In the genomic region with DNA sequence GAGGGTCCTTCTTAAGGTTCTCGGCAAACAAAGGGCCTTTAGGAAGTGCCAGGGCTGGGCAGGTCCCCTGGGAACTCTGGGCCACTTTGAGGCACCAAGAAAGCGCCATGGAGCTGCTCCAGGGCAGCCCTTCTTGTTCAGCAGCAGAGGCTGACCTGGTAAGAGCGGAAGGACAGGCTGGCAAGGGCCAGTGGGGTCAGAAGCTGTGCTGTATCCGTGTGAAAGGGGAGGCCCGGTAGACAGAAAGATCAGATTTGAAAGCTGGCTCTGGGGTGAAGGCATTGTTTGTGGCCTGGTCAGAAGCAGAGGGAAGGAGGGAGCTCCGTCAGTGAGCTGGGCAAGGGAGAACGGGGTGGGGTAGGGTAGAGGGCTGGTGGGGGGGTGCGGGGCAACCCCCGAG, we compare ENCODE assay signal across 24 mouse cellular contexts. TPM values are rescaled to one million over a fixed set of nuclear protein-coding genes. Genes with fewer than 3 reads are reported as not detected.
A peak's percentile ranks its signal among the peaks of the same experiment; 100 is the strongest.
DNase-seq lines count a peak whose midpoint lies in the region; ATAC-seq and TF ChIP-seq lines count a peak whose summit lies in the region.
"Had no signal": no experiment of that assay in that cellular context is flagged by ENCODE, and none has a peak within 500 bp of the region (broad histone marks: within the 10 kb centered on the region; RNA-seq: fewer than 3 reads in every experiment).

No protein-coding gene starts in this region.

- H3K9me3 ChIP-seq in intestine, embryonic 14.5 days (ENCODE audit: control insufficient read depth, low read length) = no peaks in the 10 kb centered on the region
- no peaks in the 10 kb centered on the region for H3K9me3 ChIP-seq in intestine, postnatal 0 days (ENCODE audit: control insufficient read depth)
- H3K9me3 ChIP-seq in midbrain, embryonic 11.5 days (ENCODE audit: control insufficient read depth, low read length) = no peaks in the 10 kb centered on the region
- no peaks in the 10 kb centered on the region for H3K9me3 ChIP-seq in midbrain, embryonic 15.5 days
- no peaks in the 10 kb centered on the region for H3K9me3 ChIP-seq in embryonic facial prominence, embryonic 14.5 days (ENCODE audit: control insufficient read depth, low read length)
- no peaks in the 10 kb centered on the region for H3K9me3 ChIP-seq in liver, embryonic 15.5 days (replicated peaks)
- H3K9me3 ChIP-seq: embryonic facial prominence, embryonic 12.5 days; intestine, embryonic 15.5 days had no signal

- no peak overlapping the region for H3K27ac ChIP-seq in intestine, embryonic 14.5 days (ENCODE audit: low read depth)
- H3K27ac ChIP-seq in intestine, postnatal 0 days (ENCODE audit: low read depth, low read length) = no peak overlapping the region
- no peak overlapping the region for H3K27ac ChIP-seq in midbrain, embryonic 11.5 days (ENCODE audit: low read depth, low read length)
- H3K27ac ChIP-seq in midbrain, embryonic 15.5 days = no peak overlapping the region
- peak overlapping the region; percentile 50; the same call in 1 of the 2 replicates for H3K27ac ChIP-seq in embryonic facial prominence, embryonic 14.5 days (replicated peaks; ENCODE audit: low read depth, low read length)
- 0 out of 2 replicates have a peak overlapping the region, but pooled peaks have one; percentile 24 for H3K27ac ChIP-seq in liver, embryonic 15.5 days (replicated peaks)
- H3K27ac ChIP-seq: embryonic facial prominence, embryonic 12.5 days; intestine, embryonic 15.5 days; layer of hippocampus, adult 2 months had no signal

- peaks cover 24% of the 10 kb centered on the region for H3K4me1 ChIP-seq in intestine, embryonic 14.5 days (replicated peaks; ENCODE audit: control insufficient read depth, insufficient read depth, low read length)
- peaks cover 3% of the 10 kb centered on the region; the same call in 1 of the 2 replicates for H3K4me1 ChIP-seq in intestine, postnatal 0 days (replicated peaks; ENCODE audit: control insufficient read depth, insufficient read depth, low read length)
- peaks cover 13% of the 10 kb centered on the region for H3K4me1 ChIP-seq in midbrain, embryonic 11.5 days (ENCODE audit: control insufficient read depth, insufficient read depth, low read length)
- peaks cover 13% of the 10 kb centered on the region for H3K4me1 ChIP-seq in midbrain, embryonic 15.5 days
- H3K4me1 ChIP-seq in embryonic facial prominence, embryonic 14.5 days (ENCODE audit: control insufficient read depth, insufficient read depth, low read length) = peaks cover 22% of the 10 kb centered on the region
- peaks cover 60% of the 10 kb centered on the region for H3K4me1 ChIP-seq in liver, embryonic 15.5 days (replicated peaks)

- peak; percentile 53 for DNase-seq in intestine, embryonic 14.5 days (ENCODE audit: low spot score)
- DNase-seq in midbrain, embryonic 11.5 days (ENCODE audit: low spot score, missing footprints) = peak; percentile 85
- DNase-seq in embryonic facial prominence, embryonic 14.5 days (ENCODE audit: low spot score) = no peak
- DNase-seq in adrenal gland, postnatal 4 days (ENCODE audit: low spot score in 2 of 2) = no peak
- no peak for DNase-seq in natural killer cell, adult 2 months (ENCODE audit: low spot score in 2 of 2)
- DNase-seq: adrenal gland, adult 8-10 months; cerebellum, adult 18-20 months; cerebellum, postnatal 36 days; lung, postnatal 14 days; retina, postnatal 1 day; right cerebral cortex, postnatal 4 days; thymus, postnatal 4 days had no signal

- H3K9ac ChIP-seq in intestine, embryonic 14.5 days (ENCODE audit: low read length) = no peak overlapping the region
- no peak overlapping the region for H3K9ac ChIP-seq in intestine, postnatal 0 days (ENCODE audit: low read depth, low read length)
- H3K9ac ChIP-seq in midbrain, embryonic 11.5 days (ENCODE audit: low read length) = no peak overlapping the region
- H3K9ac ChIP-seq in midbrain, embryonic 15.5 days = no peak overlapping the region
- H3K9ac ChIP-seq in embryonic facial prominence, embryonic 14.5 days (ENCODE audit: low read depth, low read length) = no peak overlapping the region
- no peak overlapping the region for H3K9ac ChIP-seq in liver, embryonic 15.5 days
- H3K9ac ChIP-seq: embryonic facial prominence, embryonic 12.5 days; intestine, embryonic 15.5 days had no signal

- no peak for TF ChIP-seq CTCF in intestine, postnatal 0 days (IDR thresholded peaks at IDR 0.05; ENCODE audit: low read depth)

- no peak overlapping the region for H3K4me3 ChIP-seq in intestine, embryonic 14.5 days (ENCODE audit: low read depth, low read length)
- H3K4me3 ChIP-seq in intestine, postnatal 0 days (ENCODE audit: low read depth, low read length) = no peak overlapping the region
- H3K4me3 ChIP-seq in midbrain, embryonic 11.5 days (ENCODE audit: low read depth, low read length) = no peak overlapping the region
- no peak overlapping the region for H3K4me3 ChIP-seq in midbrain, embryonic 15.5 days
- H3K4me3 ChIP-seq in embryonic facial prominence, embryonic 14.5 days (ENCODE audit: low read depth, low read length) = no peak overlapping the region
- H3K4me3 ChIP-seq in liver, embryonic 15.5 days (replicated peaks) = no peak overlapping the region
- H3K4me3 ChIP-seq: embryonic facial prominence, embryonic 12.5 days; intestine, embryonic 15.5 days; layer of hippocampus, adult 2 months had no signal

- WGBS in intestine, embryonic 14.5 days = 33% methylated on average over 9 of the region's 9 CpGs
- WGBS in intestine, postnatal 0 days = 49% methylated on average over 9 of the region's 9 CpGs
- WGBS in midbrain, embryonic 11.5 days = 9% methylated on average over 9 of the region's 9 CpGs
- 10% methylated on average over 9 of the region's 9 CpGs for WGBS in midbrain, embryonic 15.5 days
- 28% methylated on average over 9 of the region's 9 CpGs for WGBS in embryonic facial prominence, embryonic 14.5 days
- 74% methylated on average over 9 of the region's 9 CpGs for WGBS in liver, embryonic 15.5 days (ENCODE audit: insufficient replicate concordance)

- H3K27me3 ChIP-seq in intestine, embryonic 14.5 days (replicated peaks; ENCODE audit: control insufficient read depth, insufficient read depth, low read length) = peaks cover 86% of the 10 kb centered on the region
- H3K27me3 ChIP-seq in intestine, postnatal 0 days (replicated peaks; ENCODE audit: control insufficient read depth, insufficient read depth, low read length) = peaks cover 83% of the 10 kb centered on the region
- peaks cover 91% of the 10 kb centered on the region for H3K27me3 ChIP-seq in midbrain, embryonic 11.5 days (ENCODE audit: control insufficient read depth, insufficient read depth, low read length)
- H3K27me3 ChIP-seq in midbrain, embryonic 15.5 days (replicated peaks) = peaks cover 94% of the 10 kb centered on the region
- peaks cover 86% of the 10 kb centered on the region for H3K27me3 ChIP-seq in embryonic facial prominence, embryonic 14.5 days (replicated peaks; ENCODE audit: control insufficient read depth, insufficient read depth, low read length)
- H3K27me3 ChIP-seq in liver, embryonic 15.5 days = peaks cover 13% of the 10 kb centered on the region

- no peak overlapping the region for H3K4me2 ChIP-seq in intestine, embryonic 14.5 days (ENCODE audit: low read length)
- no peak overlapping the region for H3K4me2 ChIP-seq in intestine, postnatal 0 days (replicated peaks; ENCODE audit: low read depth)
- H3K4me2 ChIP-seq in midbrain, embryonic 11.5 days = no peak overlapping the region
- H3K4me2 ChIP-seq in midbrain, embryonic 15.5 days = no peak overlapping the region
- no peak overlapping the region for H3K4me2 ChIP-seq in embryonic facial prominence, embryonic 14.5 days (ENCODE audit: low read depth, low read length)
- H3K4me2 ChIP-seq in liver, embryonic 15.5 days = no peak overlapping the region; the same call in 1 of the 2 replicates
- H3K4me2 ChIP-seq: embryonic facial prominence, embryonic 12.5 days; intestine, embryonic 15.5 days had no signal

- ATAC-seq in intestine, embryonic 14.5 days (replicated peaks; ENCODE audit: low FRiP score, low TSS enrichment, low read depth) = no peak
- ATAC-seq in intestine, postnatal 0 days = no peak
- no peak for ATAC-seq in midbrain, embryonic 11.5 days (ENCODE audit: low FRiP score)
- no peak for ATAC-seq in midbrain, embryonic 15.5 days (replicated peaks)
- ATAC-seq in embryonic facial prominence, embryonic 14.5 days (ENCODE audit: low read depth) = no peak
- ATAC-seq in liver, embryonic 15.5 days (ENCODE audit: insufficient read depth) = no peak
- ATAC-seq: intestine, embryonic 15.5 days had no signal

- no peaks in the 10 kb centered on the region for H3K36me3 ChIP-seq in intestine, embryonic 14.5 days (ENCODE audit: control insufficient read depth, insufficient read depth, low read length)
- no peaks in the 10 kb centered on the region; the same call in 1 of the 2 replicates for H3K36me3 ChIP-seq in intestine, postnatal 0 days (ENCODE audit: control insufficient read depth, insufficient read depth)
- H3K36me3 ChIP-seq in midbrain, embryonic 11.5 days (ENCODE audit: control insufficient read depth, insufficient read depth, low read length) = no peaks in the 10 kb centered on the region
- H3K36me3 ChIP-seq in midbrain, embryonic 15.5 days (replicated peaks) = no peaks in the 10 kb centered on the region
- H3K36me3 ChIP-seq in embryonic facial prominence, embryonic 14.5 days (ENCODE audit: control insufficient read depth, insufficient read depth, low read length) = no peaks in the 10 kb centered on the region
- peaks cover 84% of the 10 kb centered on the region for H3K36me3 ChIP-seq in liver, embryonic 15.5 days (replicated peaks)
- H3K36me3 ChIP-seq: embryonic facial prominence, embryonic 12.5 days; intestine, embryonic 15.5 days had no signal

RNA-seq across cellular contexts. Expression of a gene that starts 5.1 kb away (rescaled TPM):
- 3.2 and 5.0 TPM in 2 replicates for polyA plus RNA-seq in intestine, embryonic 14.5 days (2014; fragmentation: Nextera tagmentation; extraction: Ambion mirVana)
- 10.5 and 10.8 TPM in 2 replicates for polyA plus RNA-seq in intestine, postnatal 0 days (2015; fragmentation: Nextera tagmentation; extraction: Ambion mirVana)
- polyA plus RNA-seq in midbrain, embryonic 11.5 days (2014; fragmentation: Nextera tagmentation; extraction: Ambion mirVana) = 1.1 and 2.3 TPM in 2 replicates
- polyA plus RNA-seq in midbrain, embryonic 15.5 days (2015; fragmentation: Nextera tagmentation; extraction: Ambion mirVana) = 0.38 and 1.3 TPM in 2 replicates
- 9.8 and 11.7 TPM in 2 replicates for polyA plus RNA-seq in embryonic facial prominence, embryonic 14.5 days (2014; fragmentation: Nextera tagmentation; extraction: Ambion mirVana)
- polyA plus RNA-seq in liver, embryonic 15.5 days (2015; fragmentation: Nextera tagmentation; extraction: Ambion mirVana) = 70.3 and 79.5 TPM in 2 replicates
- 10 to 100 TPM; 17.6 to 25.8 TPM for total RNA-seq in adrenal gland, postnatal 4 days (2021)
- polyA plus RNA-seq: neural tube, embryonic 14.5 days had no signal

RNA-seq across cellular contexts. Expression of a gene that starts 30.5 kb away (rescaled TPM):
- 8.5 and 10.2 TPM in 2 replicates for polyA plus RNA-seq in intestine, embryonic 14.5 days (2014; fragmentation: Nextera tagmentation; extraction: Ambion mirVana)
- polyA plus RNA-seq in intestine, postnatal 0 days (2015; fragmentation: Nextera tagmentation; extraction: Ambion mirVana) = 163 and 172 TPM in 2 replicates
- polyA plus RNA-seq in midbrain, embryonic 11.5 days (2014; fragmentation: Nextera tagmentation; extraction: Ambion mirVana) = 2.3 and 2.9 TPM in 2 replicates
- polyA plus RNA-seq in midbrain, embryonic 15.5 days (2015; fragmentation: Nextera tagmentation; extraction: Ambion mirVana) = 1.9 and 2.8 TPM in 2 replicates
- 8.7 and 9.4 TPM in 2 replicates for polyA plus RNA-seq in embryonic facial prominence, embryonic 14.5 days (2014; fragmentation: Nextera tagmentation; extraction: Ambion mirVana)
- polyA plus RNA-seq in liver, embryonic 15.5 days (2015; fragmentation: Nextera tagmentation; extraction: Ambion mirVana) = 22.5 and 23.5 TPM in 2 replicates
- 10 to 100 TPM in 1 of 2 experiments, 1 to 10 TPM in 1; 9.6 to 10.4 TPM for total RNA-seq in adrenal gland, postnatal 4 days (2021)
- total RNA-seq: megakaryocyte-erythroid progenitor cell, adult 5-6 weeks had no signal

RNA-seq across cellular contexts. Expression of a gene that starts 38.3 kb away (rescaled TPM):
- 27.5 and 33.8 TPM in 2 replicates for polyA plus RNA-seq in intestine, embryonic 14.5 days (2014; fragmentation: Nextera tagmentation; extraction: Ambion mirVana)
- polyA plus RNA-seq in intestine, postnatal 0 days (2015; fragmentation: Nextera tagmentation; extraction: Ambion mirVana) = 7.3 and 8.6 TPM in 2 replicates
- 4.2 and 6.0 TPM in 2 replicates for polyA plus RNA-seq in midbrain, embryonic 11.5 days (2014; fragmentation: Nextera tagmentation; extraction: Ambion mirVana)
- 1.6 and 1.8 TPM in 2 replicates for polyA plus RNA-seq in midbrain, embryonic 15.5 days (2015; fragmentation: Nextera tagmentation; extraction: Ambion mirVana)
- 24.4 and 25.3 TPM in 2 replicates for polyA plus RNA-seq in embryonic facial prominence, embryonic 14.5 days (2014; fragmentation: Nextera tagmentation; extraction: Ambion mirVana)
- 0.56 and 0.62 TPM in 2 replicates for polyA plus RNA-seq in liver, embryonic 15.5 days (2015; fragmentation: Nextera tagmentation; extraction: Ambion mirVana)
- 10 to 100 TPM in 1 of 2 experiments, 1 to 10 TPM in 1; 1.4 to 11.3 TPM for total RNA-seq in adrenal gland, postnatal 4 days (2021)
- total RNA-seq: adrenal gland, adult 8-10 months; megakaryocyte-erythroid progenitor cell, adult 5-6 weeks had no signal

RNA-seq across cellular contexts. Expression of a gene that starts 40.7 kb away (rescaled TPM):
- 1.3 and 2.9 TPM in 2 replicates for polyA plus RNA-seq in intestine, embryonic 14.5 days (2014; fragmentation: Nextera tagmentation; extraction: Ambion mirVana)
- 2.2 and 2.8 TPM in 2 replicates for polyA plus RNA-seq in intestine, postnatal 0 days (2015; fragmentation: Nextera tagmentation; extraction: Ambion mirVana)
- polyA plus RNA-seq in midbrain, embryonic 11.5 days (2014; fragmentation: Nextera tagmentation; extraction: Ambion mirVana) = not detected in 2 replicates
- polyA plus RNA-seq in midbrain, embryonic 15.5 days (2015; fragmentation: Nextera tagmentation; extraction: Ambion mirVana) = 3.2 and 3.5 TPM in 2 replicates
- polyA plus RNA-seq in embryonic facial prominence, embryonic 14.5 days (2014; fragmentation: Nextera tagmentation; extraction: Ambion mirVana) = 5.5 and 5.8 TPM in 2 replicates
- not detected in 2 replicates for polyA plus RNA-seq in liver, embryonic 15.5 days (2015; fragmentation: Nextera tagmentation; extraction: Ambion mirVana)
- 1 to 10 TPM; 1.1 to 3.0 TPM for total RNA-seq in adrenal gland, postnatal 4 days (2021)
- total RNA-seq: gastrocnemius, postnatal 25 days; megakaryocyte-erythroid progenitor cell, adult 5-6 weeks had no signal
- polyA plus RNA-seq: forebrain, embryonic 11.5 days; hindbrain, embryonic 11.5 days; liver, embryonic 16.5 days had no signal

Comparison
In these comparisons a context has a peak if more than half of its experiments do, and no peak if none do; other contexts are left out.
1. DNase-seq: peak in intestine, embryonic 14.5 days (single experiment) and midbrain, embryonic 11.5 days (single experiment); none in embryonic facial prominence, embryonic 14.5 days (single experiment), adrenal gland, postnatal 4 days (0 of 2) and natural killer cell, adult 2 months (0 of 2).
2. H3K27ac ChIP-seq: peak in embryonic facial prominence, embryonic 14.5 days (single experiment) and liver, embryonic 15.5 days (single experiment); none in intestine, embryonic 14.5 days (single experiment), intestine, postnatal 0 days (single experiment), midbrain, embryonic 11.5 days (single experiment) and midbrain, embryonic 15.5 days (single experiment).